Mouse (Mus musculus) urinary bladder, adult 18-20 months (tissue): Measurements from ENCODE around the gene Ttc8.
"Not testable (repeated sequence)": the region's sequence is repeated elsewhere in the genome, so short reads cannot be mapped to it uniquely, and the experiment has no call there.

ENCODE experiments used
- DNase-seq, 2 experiments: peaks; one replicate each; pipeline ENCODE4 v3.0.0; 2022; ENCODE audit warnings: low spot score in 2 of 2, mixed read lengths in 2 of 2

The Ttc8 gene

DNA sequence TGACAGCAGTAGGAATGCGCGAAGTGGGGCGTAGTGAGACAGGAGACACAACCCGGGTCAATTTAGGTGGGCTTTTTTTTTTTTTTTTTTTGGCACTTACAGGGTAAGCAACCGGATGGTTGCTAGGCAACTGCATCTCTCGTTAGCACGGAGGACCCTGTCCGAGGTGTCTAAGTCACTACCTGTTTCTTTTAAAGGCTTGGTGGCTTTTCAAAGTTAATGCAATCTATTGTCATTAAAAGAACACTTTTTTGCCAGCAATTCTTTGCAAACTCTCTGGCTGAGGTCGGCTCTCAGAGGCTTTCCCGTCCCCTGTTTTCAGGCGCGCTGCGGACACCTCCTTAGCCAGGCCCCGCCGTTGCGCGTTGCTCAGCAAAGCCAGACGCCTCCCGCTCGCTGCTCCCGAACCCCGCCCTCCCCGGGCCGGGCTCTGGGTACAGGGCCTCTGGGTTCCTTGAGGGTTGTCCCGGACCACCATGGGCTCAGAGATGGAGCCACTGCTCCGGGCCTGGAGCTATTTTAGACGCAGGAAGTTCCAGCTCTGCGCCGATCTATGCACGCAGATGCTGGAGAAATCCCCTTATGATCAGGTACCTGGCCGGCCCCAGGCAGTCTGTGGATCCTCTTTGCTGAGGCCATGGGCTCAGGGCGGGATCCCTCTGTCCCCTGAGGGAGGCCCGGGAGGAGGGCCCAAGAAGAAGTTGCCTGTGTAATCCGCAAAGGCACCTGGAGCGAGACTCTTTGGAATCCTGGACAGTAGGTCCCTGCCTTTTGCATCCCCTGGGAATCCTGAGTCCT is at the start of gene Ttc8:
Gene Ttc8 (plus strand): TSS at position 381 of the 798 bp plus-strand sequence.
- DNase-seq: peak; percentile 71 to 87

DNA sequence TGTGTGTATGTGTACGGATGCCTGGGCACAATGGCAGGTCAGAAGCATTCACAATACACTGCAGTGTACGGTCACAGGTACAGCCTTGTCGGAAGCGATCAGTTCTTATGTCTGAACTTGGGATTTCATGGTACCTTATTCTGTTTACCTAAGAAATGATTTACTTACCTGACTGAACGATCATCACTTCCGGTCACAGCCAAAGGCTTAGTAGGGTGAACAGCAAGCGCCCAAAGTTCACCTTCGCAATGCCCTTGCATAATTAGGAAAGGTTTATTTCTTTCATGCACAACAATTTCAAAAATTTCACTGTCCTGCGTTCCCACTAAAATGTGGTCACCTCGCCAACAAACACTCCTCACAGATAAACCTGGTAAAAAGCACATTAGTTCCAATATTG is 47.5 kb upstream of the Ttc8 start:
- DNase-seq: no peak

DNA sequence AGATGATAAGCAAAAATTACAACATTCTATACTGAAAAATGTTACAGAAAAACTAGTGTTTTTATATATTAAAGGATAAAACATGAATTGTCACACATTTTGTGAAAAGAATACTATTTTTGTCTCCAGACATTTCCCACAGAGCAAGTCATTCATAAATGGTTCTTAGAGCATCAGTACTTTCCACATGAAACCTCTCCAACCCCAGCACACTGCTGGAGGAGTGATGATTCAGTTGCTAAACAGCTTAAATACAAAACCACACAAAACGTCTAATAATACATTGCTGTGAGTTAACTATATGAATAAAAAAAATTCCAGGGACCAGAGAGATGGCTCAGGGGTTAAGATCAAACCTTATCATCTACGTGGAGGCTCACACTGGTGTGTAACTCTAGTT is 45.2 kb upstream of the Ttc8 start:
- no peak for DNase-seq

DNA sequence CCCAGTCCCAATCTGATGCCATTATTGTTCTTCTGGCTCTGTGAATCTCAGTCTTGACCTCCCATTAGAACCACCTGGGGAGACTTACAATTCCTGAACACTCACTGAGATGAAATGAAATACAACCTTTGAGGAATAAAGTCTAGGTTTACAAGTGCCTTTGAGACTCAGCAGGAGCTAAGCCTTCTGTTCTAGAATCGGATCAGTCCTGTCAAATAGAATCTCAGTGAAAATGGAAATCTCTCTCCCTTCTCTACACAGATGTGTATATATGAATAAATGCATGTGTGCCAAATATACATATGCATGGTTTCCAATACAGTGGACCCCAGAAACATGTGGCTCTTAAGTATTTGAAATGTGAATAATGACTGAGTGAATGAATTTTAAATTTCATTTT is 41.7 kb upstream of the Ttc8 start:
- no peak for DNase-seq

DNA sequence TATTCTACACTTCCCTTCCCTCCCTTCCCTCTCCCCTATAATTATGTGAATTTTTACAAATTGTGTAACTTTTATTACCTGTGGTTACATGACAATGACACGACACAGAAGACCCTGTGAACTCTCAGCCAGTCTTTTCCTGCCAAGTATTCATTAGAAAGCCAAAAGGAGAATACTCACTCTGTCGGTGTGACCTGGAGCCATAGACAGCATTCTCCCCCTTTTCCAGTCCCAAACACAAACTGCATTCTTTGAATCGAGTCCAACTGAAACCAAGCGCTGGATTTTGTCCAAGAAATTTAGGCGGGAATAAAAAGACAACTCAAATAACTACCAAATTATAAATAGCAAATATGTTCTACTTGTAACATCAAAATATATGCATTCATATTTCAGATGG is 38.6 kb upstream of the Ttc8 start:
- DNase-seq: no peak

DNA sequence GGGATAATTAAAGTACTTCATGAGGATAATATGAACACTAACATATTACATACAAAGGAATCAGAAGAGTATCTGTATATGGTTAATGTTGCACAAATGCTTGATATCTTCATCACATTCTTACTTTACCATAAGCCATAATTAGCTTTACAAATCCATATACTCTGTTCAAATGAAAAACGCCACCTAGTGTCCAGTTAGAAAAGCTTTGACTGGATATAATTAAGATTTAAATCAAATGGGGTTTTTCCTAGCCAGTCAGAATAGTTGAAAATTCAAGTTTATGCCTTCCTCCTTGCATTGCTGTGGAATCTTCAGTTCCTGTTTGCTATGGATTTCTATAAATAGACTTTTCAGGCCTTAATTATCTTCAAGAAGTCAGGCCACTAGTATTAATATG is 35.9 kb upstream of the Ttc8 start:
- DNase-seq: no peak

DNA sequence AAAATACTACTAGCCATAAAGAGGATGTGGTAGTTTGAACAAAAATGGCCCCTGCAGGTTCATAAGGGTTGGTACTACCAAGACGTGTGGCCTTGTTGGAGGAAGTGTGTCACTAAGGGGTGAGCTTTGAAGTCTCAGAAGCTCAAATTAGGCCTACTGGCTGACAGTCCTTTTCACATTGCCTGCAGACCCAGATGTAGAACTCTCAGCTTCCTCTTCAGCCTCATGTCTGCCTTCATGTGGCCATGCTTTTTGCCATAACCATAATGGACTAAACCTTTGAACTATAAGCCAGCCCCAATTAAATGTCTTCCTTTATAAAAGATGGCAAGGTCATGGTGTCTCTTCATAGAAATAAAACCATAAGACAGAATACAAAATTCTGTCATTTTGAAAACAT is 23.6 kb upstream of the Ttc8 start:
- no peak for DNase-seq

DNA sequence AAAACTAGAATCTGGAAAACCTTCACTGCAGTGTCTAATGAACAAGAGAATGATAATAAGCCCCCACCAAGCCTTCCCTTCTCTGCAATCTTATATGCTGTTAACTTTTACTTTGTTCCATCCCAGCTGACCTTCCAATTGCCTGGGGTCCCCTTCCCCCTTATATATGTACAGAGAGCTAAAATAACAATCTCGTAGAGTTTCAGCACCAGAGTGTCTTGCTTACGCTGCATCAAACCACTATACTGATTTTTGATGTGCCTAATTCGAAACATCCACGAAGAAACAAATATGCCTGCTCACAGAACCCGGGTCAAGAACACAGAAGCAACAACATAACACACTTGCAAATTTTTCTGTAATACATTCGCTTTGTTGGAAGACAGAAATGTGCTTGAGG is 20.7 kb upstream of the Ttc8 start:
- DNase-seq: no peak

DNA sequence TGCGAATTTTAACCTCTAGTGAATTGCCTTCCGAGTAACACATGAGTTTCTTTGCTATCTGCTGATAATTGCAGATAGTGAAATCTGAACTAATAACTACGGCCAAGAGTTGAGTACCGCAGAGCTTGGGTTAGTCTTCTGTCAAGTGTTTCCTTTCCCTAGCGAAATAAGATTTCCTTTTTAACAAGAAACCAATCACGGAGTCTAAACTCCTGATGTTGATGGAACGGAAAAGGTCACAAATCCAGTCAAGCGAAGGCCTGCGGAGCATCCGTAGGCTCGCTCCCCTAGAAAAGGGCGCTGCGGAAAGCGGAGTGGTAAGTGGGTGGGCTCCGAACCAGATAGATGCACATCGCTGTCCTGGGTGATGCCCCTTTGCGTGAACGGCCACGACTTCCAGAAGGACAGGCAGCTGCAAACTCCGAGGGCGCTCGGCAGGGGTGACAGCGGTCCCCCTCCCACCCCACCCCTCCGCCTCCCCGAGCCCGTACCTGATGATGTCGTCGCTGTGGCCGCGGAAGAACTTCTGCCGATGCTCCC is 20.0 kb upstream of the Ttc8 start:
- DNase-seq: no peak

DNA sequence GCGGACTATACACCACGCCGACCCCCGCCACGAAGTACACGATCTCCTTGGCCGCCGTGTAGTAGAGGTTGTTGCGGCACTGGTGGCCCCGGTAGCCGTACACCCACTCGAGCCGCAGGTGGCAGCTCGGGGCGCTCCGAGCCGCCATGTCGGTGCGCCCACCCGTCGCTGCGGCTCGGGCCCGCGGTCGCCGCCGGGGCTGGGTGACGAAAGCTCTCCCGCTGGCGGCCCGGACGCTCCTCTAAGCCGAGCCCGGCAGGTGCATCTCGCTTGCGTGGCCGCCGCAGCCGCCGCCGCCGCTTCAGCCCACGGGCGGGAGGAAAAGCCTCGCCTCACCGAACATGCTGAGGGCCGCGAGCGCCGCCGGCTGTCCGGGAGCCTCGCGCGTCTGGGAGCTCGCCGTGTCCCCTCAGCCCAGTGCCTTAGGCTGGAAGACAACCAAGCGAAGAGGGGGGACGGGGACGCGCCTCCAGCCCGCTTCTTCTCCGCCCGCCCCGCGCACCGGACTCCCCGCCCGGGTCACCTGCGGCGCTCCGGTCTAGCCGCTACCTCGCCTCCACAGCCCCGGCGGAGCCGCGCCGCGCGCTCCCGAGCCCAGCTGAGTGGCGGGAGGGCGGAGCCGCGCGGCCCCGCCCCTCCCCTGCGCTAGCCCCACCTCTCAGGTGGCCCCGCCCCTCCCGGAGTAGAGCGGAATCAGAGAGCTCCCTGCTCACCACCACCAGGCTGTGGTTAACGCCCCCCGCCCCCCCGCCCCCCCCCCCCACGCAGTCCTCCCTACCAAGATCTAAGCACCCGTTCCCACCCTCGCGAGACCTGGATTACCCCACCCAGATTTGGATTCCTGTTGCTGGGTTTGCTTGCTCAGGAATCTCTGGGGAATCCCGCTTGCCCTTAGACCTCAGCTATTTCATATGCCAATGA is 19.2 kb upstream of the Ttc8 start, which contains the start of gene Eml5:
Gene Eml5 (minus strand): TSS at position 604 of the 921 bp plus-strand sequence.
- DNase-seq: peak; percentile 56 to 77

DNA sequence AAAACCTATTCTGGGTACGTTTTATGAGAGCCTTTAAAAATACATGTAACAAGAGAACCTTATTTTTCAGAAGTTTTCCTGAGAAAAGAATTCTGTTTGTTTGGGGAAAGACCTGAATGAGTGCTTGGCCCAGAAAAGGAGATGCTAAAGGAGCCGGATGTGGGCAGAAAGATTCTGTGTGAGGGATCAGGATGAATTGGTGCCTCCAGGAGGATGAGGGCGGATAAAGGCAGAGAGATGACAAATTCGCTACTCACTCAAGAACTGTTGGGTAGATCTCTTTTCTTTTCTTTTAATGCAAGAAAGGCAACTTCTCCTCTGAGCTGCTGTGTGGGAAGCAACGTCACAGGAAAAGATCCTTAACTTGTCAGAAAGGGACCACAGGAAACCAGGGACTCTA is 14.9 kb upstream of the Ttc8 start:
- DNase-seq: no peak

DNA sequence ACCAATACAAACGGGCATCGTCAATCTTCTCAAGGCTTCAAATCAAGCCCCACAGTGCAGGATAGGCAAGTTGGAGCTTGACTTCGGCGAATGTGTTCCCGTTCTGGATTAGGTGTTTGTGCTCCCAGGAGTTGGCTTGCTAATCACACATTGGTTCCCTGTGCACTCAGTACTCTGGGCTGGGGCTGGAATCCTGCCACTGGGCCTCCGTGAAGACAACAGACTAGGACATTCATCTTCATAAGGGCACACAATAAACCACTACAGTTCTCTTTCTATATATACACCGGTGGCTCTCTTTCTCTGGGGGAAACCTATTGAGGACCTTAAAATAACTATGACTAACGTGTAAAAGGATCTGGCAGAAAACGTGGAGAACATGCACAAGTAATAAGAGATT is 10.3 kb upstream of the Ttc8 start:
- no peak for DNase-seq

DNA sequence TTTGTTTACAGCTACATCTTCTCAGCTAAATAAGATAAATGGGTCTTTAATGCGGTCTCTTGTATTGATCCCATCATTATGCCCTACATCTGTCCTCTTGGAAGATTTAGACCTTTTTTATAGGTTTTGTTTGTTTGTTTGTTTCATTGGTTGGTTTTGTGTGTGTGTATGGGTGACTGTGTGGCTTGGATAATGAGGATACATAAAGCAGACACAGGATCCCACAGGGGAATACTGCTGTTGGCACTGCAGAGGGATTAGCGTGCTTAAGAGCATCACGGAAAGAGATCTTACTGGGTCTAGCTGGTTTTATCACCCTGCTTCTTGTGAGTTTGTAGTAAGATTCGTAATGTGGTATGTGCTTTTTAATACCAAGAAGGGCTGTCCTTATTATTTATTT is 10.8 kb downstream of the Ttc8 start:
- no peak for DNase-seq

DNA sequence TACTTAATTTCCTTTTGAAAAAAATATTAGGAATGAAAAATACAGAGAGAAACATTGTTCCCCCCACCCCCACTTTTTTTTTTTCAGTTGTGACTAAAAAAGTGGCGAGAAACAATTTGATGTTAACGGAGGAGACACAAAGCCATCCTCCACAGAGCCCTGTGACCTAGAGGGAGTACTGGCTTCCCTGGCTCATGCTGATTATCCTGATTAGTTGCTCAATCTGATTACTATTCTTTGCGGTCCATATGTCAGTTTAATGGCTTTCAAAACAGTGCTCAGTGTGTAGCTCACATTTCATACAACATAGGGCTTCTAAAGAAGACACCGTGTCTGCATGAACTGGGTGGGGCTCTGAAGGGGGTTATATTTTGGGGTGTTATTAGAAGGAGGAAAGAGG is 12.1 kb downstream of the Ttc8 start:
- DNase-seq: no peak

DNA sequence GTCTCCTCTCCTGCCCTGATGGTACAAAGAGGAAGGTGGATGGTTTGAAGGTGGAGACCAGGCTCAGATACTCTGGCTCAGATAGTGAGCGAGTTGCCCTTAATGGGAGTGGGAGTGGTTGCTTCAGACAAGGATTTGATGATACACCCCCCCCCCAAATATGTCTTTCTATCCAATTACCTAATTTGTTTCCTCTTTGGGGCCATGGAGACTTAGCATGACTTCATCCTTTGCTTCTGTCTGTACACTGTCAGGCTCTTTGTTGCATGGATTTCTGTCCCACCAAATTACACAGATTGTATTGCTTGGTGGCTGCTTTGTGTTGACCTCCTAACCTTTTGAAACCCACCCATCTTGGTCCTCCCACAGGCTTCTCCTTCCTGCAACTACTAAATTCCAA is 12.5 kb downstream of the Ttc8 start:
- DNase-seq: no peak

DNA sequence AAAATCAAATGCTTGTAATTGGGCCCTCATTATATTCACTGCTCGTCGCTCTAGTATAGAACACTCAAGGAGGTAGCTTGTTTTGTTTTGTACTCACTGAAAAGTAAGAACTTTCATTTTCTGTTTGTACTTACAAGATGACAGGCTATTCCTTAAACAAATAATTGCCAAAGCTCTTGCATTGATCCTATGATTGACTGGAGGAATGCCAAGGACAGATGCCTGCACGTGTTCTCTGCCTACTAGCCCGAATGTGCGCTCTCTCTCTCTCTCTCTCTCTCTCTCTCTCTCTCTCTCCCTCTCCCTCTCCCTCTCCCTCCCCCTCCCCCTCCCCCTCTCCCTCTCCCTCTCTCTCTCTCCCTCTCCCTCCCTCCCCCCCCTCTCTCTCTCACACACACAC is 30.9 kb downstream of the Ttc8 start:
- DNase-seq: not testable (repeated sequence)

DNA sequence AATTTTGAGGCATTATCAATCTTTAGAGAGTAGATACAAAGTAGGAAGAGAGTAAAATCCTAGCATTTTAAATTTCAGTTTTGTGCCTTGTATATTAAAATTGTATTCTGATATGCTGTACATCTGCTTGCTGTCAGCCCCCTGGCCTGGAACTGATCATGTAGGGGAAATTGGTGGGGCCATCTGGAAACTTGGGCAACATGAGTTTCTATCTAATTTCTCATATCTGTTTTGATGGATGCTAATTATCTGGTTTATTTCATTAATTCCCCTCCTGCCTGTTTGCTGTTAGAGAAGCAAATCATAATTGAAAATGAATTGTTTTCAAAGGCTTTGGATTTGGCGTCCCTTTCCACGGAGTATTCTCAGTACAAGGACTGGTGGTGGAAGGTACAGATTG is 36.6 kb downstream of the Ttc8 start:
- no peak for DNase-seq

DNA sequence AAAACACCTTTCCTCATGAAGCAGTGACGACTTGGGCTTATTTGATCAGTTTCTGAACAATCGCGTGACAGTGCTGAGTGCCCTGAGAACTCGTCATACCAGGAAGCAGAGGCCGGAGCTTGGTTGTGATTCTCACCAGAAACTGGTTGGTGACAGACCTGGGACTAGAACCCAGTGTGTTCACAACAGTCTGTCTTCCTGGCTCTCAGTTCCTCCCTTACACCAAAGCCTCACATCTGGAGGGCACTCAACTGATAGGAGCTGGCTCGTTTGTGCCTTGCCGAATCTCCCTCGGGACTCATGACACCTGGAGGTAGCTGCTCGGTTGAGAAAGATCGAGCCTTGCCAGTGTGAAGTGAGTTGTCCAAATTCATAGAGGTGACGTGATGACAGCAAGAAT is 37.1 kb downstream of the Ttc8 start:
- DNase-seq: no peak

DNA sequence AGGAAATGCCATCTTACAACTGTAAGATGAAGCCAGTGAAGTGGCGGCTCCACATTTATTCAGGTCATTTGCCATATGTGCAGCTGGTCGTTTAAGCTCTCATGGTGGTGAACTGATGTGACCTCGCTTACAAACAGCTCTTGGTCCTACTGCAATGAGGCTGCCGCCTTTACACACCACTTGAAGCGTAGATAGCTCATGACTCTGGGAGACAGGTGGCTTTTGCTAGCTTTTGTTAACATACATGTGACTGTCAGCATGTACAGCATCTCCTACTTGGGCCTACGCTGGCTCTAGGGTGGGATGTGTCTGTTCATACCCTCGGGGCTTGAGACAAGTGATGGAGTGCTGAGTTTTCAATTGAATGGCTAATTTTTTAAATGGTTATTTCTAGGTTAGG is 40.6 kb downstream of the Ttc8 start:
- no peak for DNase-seq

DNA sequence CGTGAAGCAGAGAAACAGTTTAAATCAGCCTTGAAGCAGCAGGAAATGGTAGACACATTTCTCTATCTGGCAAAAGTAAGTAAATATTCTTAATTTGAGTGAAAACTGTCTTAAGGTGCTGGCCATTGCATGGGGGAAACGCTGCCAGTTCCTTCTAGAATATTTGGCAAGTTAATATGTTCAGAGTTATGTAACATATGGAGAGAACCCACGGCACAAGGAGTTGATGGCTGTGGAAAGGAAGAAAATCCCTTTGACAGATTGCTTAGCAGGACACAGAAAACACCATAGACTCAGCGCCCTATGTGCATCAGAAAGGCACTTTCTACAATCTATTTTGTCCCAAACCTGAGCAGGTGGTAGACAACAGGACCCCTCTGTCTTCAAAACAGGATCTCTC is 41.0 kb downstream of the Ttc8 start:
- no peak for DNase-seq

DNA sequence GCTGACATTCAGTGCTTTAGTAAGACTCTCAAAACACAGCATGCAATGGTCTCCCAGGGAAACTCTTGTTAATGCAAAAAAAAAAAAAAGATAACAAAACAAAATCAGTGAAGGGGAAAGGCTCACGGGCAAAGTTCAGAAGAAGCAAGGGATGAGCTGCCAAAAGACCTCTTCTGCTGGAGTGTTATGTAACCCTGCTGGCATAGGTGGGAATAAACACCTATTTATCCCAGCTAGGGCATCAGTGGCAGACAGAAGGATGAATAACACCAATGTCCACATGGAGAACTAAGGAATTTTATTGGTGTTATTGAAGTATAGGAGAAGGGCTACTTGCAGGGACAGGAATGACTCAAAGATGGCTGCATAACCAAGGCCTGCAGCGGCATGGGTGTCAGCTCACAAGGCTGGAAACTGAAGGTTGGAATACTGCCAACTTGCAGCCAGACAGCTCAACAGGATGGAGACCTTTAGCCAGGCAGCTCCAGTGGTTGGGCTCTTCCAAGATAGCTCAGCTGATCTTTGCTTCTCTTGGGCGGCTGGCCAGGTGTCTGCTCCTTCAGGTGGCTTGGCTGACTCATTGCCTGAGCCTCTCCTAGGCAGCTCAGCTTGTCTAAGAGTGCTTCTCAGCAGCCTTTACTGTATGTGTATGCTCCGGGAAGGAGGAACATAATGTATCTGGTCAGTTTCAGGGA is 45.2 kb downstream of the Ttc8 start:
- no peak for DNase-seq

DNA sequence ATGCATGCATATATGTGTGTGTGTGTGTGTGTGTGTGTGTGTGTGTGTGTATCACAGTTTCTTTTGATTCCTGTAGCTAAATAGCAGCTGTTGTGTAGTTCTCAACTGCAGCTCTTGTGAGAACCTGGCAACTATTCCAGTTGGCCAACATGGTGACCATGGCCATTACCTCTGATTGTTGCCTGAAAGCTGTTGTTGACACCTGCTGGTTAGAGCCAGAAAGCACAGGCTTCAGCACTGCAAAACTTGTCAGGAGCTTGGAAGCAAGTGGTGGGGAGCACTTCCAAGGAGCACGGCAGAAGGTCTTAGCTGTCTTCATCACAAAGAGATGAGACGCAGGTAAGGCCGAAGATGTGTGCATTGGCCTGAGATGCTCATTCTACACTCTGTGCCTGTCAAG is 51.9 kb downstream of the Ttc8 start:
- no peak for DNase-seq
